Mouse (Mus musculus) frontal cortex, adult 2 months (tissue): Measurements from ENCODE around the gene Kctd14. TPM values are rescaled to one million over a fixed set of nuclear protein-coding genes. Genes with fewer than 3 reads are reported as not detected.

Experiments used
- polyA plus RNA-seq: library from polyadenylated mRNA; depleted of rRNA; stranded (reverse); fragments of >200 nt; gene quantifications from 2 replicates; pipeline ENCODE4 v1.2.3, GENCODE M21; 2012; rRNA removed

Gene Kctd14
- polyA plus RNA-seq, 1 experiment = 6.4 TPM

Other genes with a start within 250 kb of the Kctd14 start
- 17.1 and 18.8 TPM in 2 replicates for gene Usp35, start 119.3 kb upstream of the Kctd14 start, polyA plus RNA-seq
- gene Kctd21, start 119.0 kb upstream of the Kctd14 start, polyA plus RNA-seq = 13.5 and 14.0 TPM in 2 replicates
- gene Alg8, start 79.7 kb upstream of the Kctd14 start, polyA plus RNA-seq = 10.9 and 12.8 TPM in 2 replicates
- 247 and 298 TPM in 2 replicates for gene Ndufc2, start 51.3 kb upstream of the Kctd14 start, polyA plus RNA-seq
- gene Thrsp, start 33.6 kb upstream of the Kctd14 start, polyA plus RNA-seq = 34.7 and 44.7 TPM in 2 replicates
- 50.7 and 67.3 TPM in 2 replicates for gene Ints4, start 29.6 kb downstream of the Kctd14 start, polyA plus RNA-seq
- gene Aamdc, start 128.2 kb downstream of the Kctd14 start, polyA plus RNA-seq = 56.3 and 59.9 TPM in 2 replicates
- 16.5 and 18.0 TPM in 2 replicates for gene Rsf1, start 128.6 kb downstream of the Kctd14 start, polyA plus RNA-seq
- 92.4 and 93.0 TPM in 2 replicates for gene Clns1a, start 245.3 kb downstream of the Kctd14 start, polyA plus RNA-seq